Mouse (Mus musculus) MEL (cell line): Measurements from ENCODE around the gene Mfng. TPM values are rescaled to one million over a fixed set of nuclear protein-coding genes. Genes with fewer than 3 reads are reported as not detected.

Experiments used
- DNase-seq: peaks from one replicate; pipeline ENCODE4 v3.0.0; 2011; ENCODE audit warnings: low read depth, low spot score
- H3K27ac ChIP-seq: 2 replicates; pipeline ENCODE4 v1.5.1; 2012; ENCODE audit warnings: low read depth, mild to moderate bottlenecking, control low read depth, low read length, moderate library complexity; ENCODE audit not compliant: control insufficient read depth
- H3K27me3 ChIP-seq, 2 experiments: fragments of 150-350 bp in 1 of 2; sonication (generic) in 1 of 2; 2 replicates each; pipeline ENCODE4 v1.6.1; 2012; ENCODE audit warnings: low read length in 2 of 2, mild to moderate bottlenecking in 2 of 2, improper control_type of control experiment in 1 of 2, moderate library complexity in 1 of 2; ENCODE audit not compliant: insufficient read depth in 2 of 2, control insufficient read depth in 1 of 2
- H3K36me3 ChIP-seq, 2 experiments: 2 replicates each; pipeline ENCODE4 v1.6.1; 2012 to 2014; ENCODE audit warnings: low read length in 2 of 2, improper control_type of control experiment in 1 of 2, inconsistent platforms in 1 of 2, mild to moderate bottlenecking in 1 of 2; ENCODE audit not compliant: insufficient read depth in 2 of 2, control insufficient read depth in 1 of 2
- H3K4me1 ChIP-seq, 2 experiments: fragments of 150-350 bp in 1 of 2; sonication (generic) in 1 of 2; 2 replicates each; pipeline ENCODE4 v1.6.1; 2012; ENCODE audit warnings: low read length in 2 of 2, improper control_type of control experiment in 1 of 2, mild to moderate bottlenecking in 1 of 2; ENCODE audit not compliant: insufficient read depth in 2 of 2, control insufficient read depth in 1 of 2
- H3K4me3 ChIP-seq, 2 experiments: fragments of 150-350 bp in 1 of 2; sonication (generic) in 1 of 2; 2 replicates each; pipeline ENCODE4 v1.5.1; 2012; ENCODE audit warnings: low read depth in 2 of 2, low read length in 2 of 2, mild to moderate bottlenecking in 2 of 2, moderate library complexity in 2 of 2, control low read depth in 1 of 2, improper control_type of control experiment in 1 of 2; ENCODE audit not compliant: control insufficient read depth in 1 of 2, insufficient read depth in 1 of 2
- H3K79me2 ChIP-seq: 2 replicates; pipeline ENCODE4 v1.6.1; 2012; ENCODE audit warnings: mild to moderate bottlenecking, low read length, moderate library complexity; ENCODE audit not compliant: control insufficient read depth, poor library complexity, insufficient read depth
- H3K9ac ChIP-seq: 2 replicates; pipeline ENCODE4 v1.6.1; 2012; ENCODE audit warnings: low read depth, mild to moderate bottlenecking, control low read depth, low read length, moderate library complexity; ENCODE audit not compliant: control insufficient read depth, poor library complexity, severe bottlenecking
- H3K9me3 ChIP-seq: fragments of 150-350 bp; sonication (generic); replicated peaks from 2 replicates; pipeline ENCODE4 v1.6.1; 2012; ENCODE audit warnings: mild to moderate bottlenecking, low read length, improper control_type of control experiment, moderate library complexity; ENCODE audit not compliant: insufficient read depth
- CHD1 ChIP-seq: IDR thresholded peaks from 2 replicates; pipeline ENCODE4 v1.6.1; 2012; ENCODE audit warnings: low read depth, mild to moderate bottlenecking, inconsistent platforms, low read length, improper control_type of control experiment
- CTCF ChIP-seq, 3 experiments: IDR thresholded peaks in 2 of 3; conservative IDR thresholded peaks in 1 of 3; 2 replicates each; pipeline ENCODE4 v1.5.1; 2011 to 2012; ENCODE audit warnings: low read length in 3 of 3, low read depth in 2 of 3, mild to moderate bottlenecking in 2 of 3, improper control_type of control experiment in 1 of 3, inconsistent platforms in 1 of 3, mixed read lengths in 1 of 3, moderate library complexity in 1 of 3; ENCODE audit not compliant: control insufficient read depth in 1 of 3, insufficient read depth in 1 of 3, poor library complexity in 1 of 3, severe bottlenecking in 1 of 3
- E2F4 ChIP-seq: IDR thresholded peaks from 2 replicates; pipeline ENCODE4 v1.6.1; 2011; ENCODE audit warnings: low read depth, low read length, improper control_type of control experiment, borderline replicate concordance
- ETS1 ChIP-seq: IDR thresholded peaks from 2 replicates; pipeline ENCODE4 v1.6.1; 2012; ENCODE audit warnings: low read depth, mild to moderate bottlenecking, inconsistent platforms, low read length, improper control_type of control experiment, moderate library complexity
- JUND ChIP-seq: IDR thresholded peaks from 2 replicates; pipeline ENCODE4 v1.6.1; 2011; ENCODE audit warnings: low read depth, mild to moderate bottlenecking, improper control_type of control experiment, low read length
- KAT2A ChIP-seq: conservative IDR thresholded peaks from 2 replicates; pipeline ENCODE4 v1.6.1; 2012; ENCODE audit warnings: low read depth, low read length, improper control_type of control experiment, inconsistent platforms
- MAFK ChIP-seq: IDR thresholded peaks from 2 replicates; pipeline ENCODE4 v1.6.1; 2011; ENCODE audit warnings: low read depth, mild to moderate bottlenecking, low read length, improper control_type of control experiment, borderline replicate concordance
- MAX ChIP-seq: IDR thresholded peaks from 2 replicates; pipeline ENCODE4 v1.6.1; 2011; ENCODE audit warnings: low read length, improper control_type of control experiment
- MEF2A ChIP-seq: IDR thresholded peaks from 2 replicates; pipeline ENCODE4 v1.6.1; 2014; ENCODE audit warnings: low read depth, mild to moderate bottlenecking, inconsistent platforms, low read length, improper control_type of control experiment; ENCODE audit not compliant: poor library complexity, insufficient replicate concordance, severe bottlenecking; ENCODE audit errors: extremely low read depth
- MYB ChIP-seq: IDR thresholded peaks from 2 replicates; pipeline ENCODE4 v1.6.1; 2011; ENCODE audit warnings: mild to moderate bottlenecking, low read depth, low read length, improper control_type of control experiment
- NELFE ChIP-seq: IDR thresholded peaks from 2 replicates; pipeline ENCODE4 v1.6.1; 2011; ENCODE audit warnings: low read depth, low read length, improper control_type of control experiment
- POLR2A ChIP-seq, 2 experiments: IDR thresholded peaks; 2 replicates each; pipeline ENCODE4 v1.6.1; 2011 to 2012; ENCODE audit warnings: low read length in 2 of 2, mild to moderate bottlenecking in 2 of 2, control low read depth in 1 of 2, improper control_type of control experiment in 1 of 2, low read depth in 1 of 2, moderate library complexity in 1 of 2; ENCODE audit not compliant: control insufficient read depth in 1 of 2, insufficient read depth in 1 of 2, poor library complexity in 1 of 2
- POLR2AphosphoS2 ChIP-seq: IDR thresholded peaks from 2 replicates; pipeline ENCODE4 v1.6.1; 2011; ENCODE audit warnings: low read length, improper control_type of control experiment
- POLR2AphosphoS5 ChIP-seq: IDR thresholded peaks from 2 replicates; pipeline ENCODE4 v1.6.1; 2012; ENCODE audit warnings: low read depth, borderline replicate concordance, mild to moderate bottlenecking, inconsistent platforms, low read length, moderate library complexity, mixed read lengths
- RAD21 ChIP-seq: IDR thresholded peaks from 2 replicates; pipeline ENCODE4 v1.6.1; 2011; ENCODE audit warnings: mild to moderate bottlenecking, low read depth, low read length, improper control_type of control experiment
- RCOR1 ChIP-seq: IDR thresholded peaks from 2 replicates; pipeline ENCODE4 v1.6.1; 2012; ENCODE audit warnings: low read depth, mild to moderate bottlenecking, inconsistent platforms, low read length, improper control_type of control experiment
- SIN3A ChIP-seq: IDR thresholded peaks from 2 replicates; pipeline ENCODE4 v1.6.1; 2012; ENCODE audit warnings: low read length, improper control_type of control experiment, inconsistent platforms
- SMC3 ChIP-seq: IDR thresholded peaks from 2 replicates; pipeline ENCODE4 v1.6.1; 2011; ENCODE audit warnings: low read depth, low read length, improper control_type of control experiment
- TCF12 ChIP-seq: IDR thresholded peaks from 2 replicates; pipeline ENCODE4 v1.6.1; 2014; ENCODE audit warnings: low read depth, mild to moderate bottlenecking, inconsistent platforms, low read length, improper control_type of control experiment, moderate library complexity
- USF1 ChIP-seq: IDR thresholded peaks from 2 replicates; pipeline ENCODE4 v1.6.1; 2014; ENCODE audit warnings: low read depth, mild to moderate bottlenecking, inconsistent platforms, low read length, improper control_type of control experiment, moderate library complexity
- ZNF384 ChIP-seq: IDR thresholded peaks from 2 replicates; pipeline ENCODE4 v1.6.1; 2012; ENCODE audit warnings: low read depth, mild to moderate bottlenecking, inconsistent platforms, low read length, improper control_type of control experiment
- polyA plus RNA-seq, 2 experiments: library from polyadenylated mRNA; stranded (reverse) in 1 of 2; unstranded in 1 of 2; fragments of >175 nt in 1 of 2; fragments of >200 nt in 1 of 2; gene quantifications; 2 replicates each; pipeline versions ENCODE4 v1.2.1 to v1.2.4; 2012; ENCODE audit warnings: low replicate concordance in 2 of 2, low read depth in 1 of 2; ENCODE audit not compliant: insufficient read length in 2 of 2, insufficient read depth in 1 of 2, missing spikeins in 1 of 2
- total RNA-seq: library from RNA; depleted of rRNA; stranded (reverse); fragments of 300-350 nt; gene quantifications from 2 replicates; pipeline ENCODE4 v1.2.3, GENCODE M21; 2012

Mfng gene
- total and polyA plus RNA-seq, 3 experiments = 17.8 to 27.1 TPM; not detected in 1

GRCm38 (mm10) chr15:78809739-78810138, 36.5 kb upstream of the Mfng start:
- Histone ChIP-seq H3K4me3 (no peak overlapping the region), H3K79me2 (no peaks in the 10 kb centered on the region), H3K27me3 (peaks cover 0 to 3% of the 10 kb centered on the region in 2 experiments; a peak in 2 of 4 replicates), H3K9ac (no peak overlapping the region), H3K27ac (no peak overlapping the region), H3K4me1 (peaks cover 0 to 11% of the 10 kb centered on the region in 2 experiments; a peak in 2 of 4 replicates), H3K36me3 (no peaks in the 10 kb centered on the region), H3K9me3 (no peaks in the 10 kb centered on the region)
- no peak for TF ChIP-seq POLR2A (IDR thresholded peaks at IDR 0.05; ENCODE audit: control insufficient read depth in 1 of 2, insufficient read depth in 1 of 2, low read depth in 1 of 2, low read length in 2 of 2, poor library complexity in 1 of 2)
- TF ChIP-seq KAT2A = no peak
- DNase-seq = no peak

GRCm38 (mm10) chr15:78808980-78809379, 35.7 kb upstream of the Mfng start:
- Histone ChIP-seq H3K27ac (no peak overlapping the region), H3K27me3 (peaks cover 0 to 3% of the 10 kb centered on the region in 2 experiments; a peak in 2 of 4 replicates), H3K36me3 (no peaks in the 10 kb centered on the region), H3K9ac (no peak overlapping the region), H3K4me3 (no peak overlapping the region), H3K79me2 (no peaks in the 10 kb centered on the region), H3K4me1 (peaks cover 0 to 8% of the 10 kb centered on the region in 2 experiments; a peak in 2 of 4 replicates), H3K9me3 (no peaks in the 10 kb centered on the region)
- DNase-seq = no peak
- no peak for TF ChIP-seq MAFK
- no peak for TF ChIP-seq RAD21
- TF ChIP-seq CHD1 = no peak
- TF ChIP-seq TCF12 = no peak
- no peak for TF ChIP-seq JUND
- no peak for TF ChIP-seq MAX
- TF ChIP-seq POLR2AphosphoS5 = no peak
- no peak for TF ChIP-seq E2F4
- TF ChIP-seq RCOR1 = no peak
- TF ChIP-seq MYB = no peak
- TF ChIP-seq SIN3A = no peak
- no peak for TF ChIP-seq SMC3
- TF ChIP-seq USF1 = no peak
- no peak for TF ChIP-seq POLR2AphosphoS2
- TF ChIP-seq MEF2A = no peak
- no peak for TF ChIP-seq ZNF384
- TF ChIP-seq NELFE = no peak
- no peak for TF ChIP-seq CTCF (IDR thresholded peaks at IDR 0.05 in 2 of 3, conservative IDR thresholded peaks at IDR 0.05 in 1 of 3; ENCODE audit: control insufficient read depth in 1 of 3, insufficient read depth in 1 of 3, low read depth in 2 of 3, low read length in 3 of 3, poor library complexity in 1 of 3, severe bottlenecking in 1 of 3)
- TF ChIP-seq ETS1 = no peak
